Mouse (Mus musculus) embryonic facial prominence, embryonic 14.5 days (tissue): ENCODE data around the gene Vps18. TPM values are rescaled to one million over a fixed set of nuclear protein-coding genes. Genes with fewer than 3 reads are reported as not detected.
A peak's percentile ranks its signal among the peaks of the same experiment; 100 is the strongest.

Experiments
- ATAC-seq: fragments of 200-750 bp; cut with Nextera tagmentation; 2 replicates; pipeline ENCODE4 v1.8.0; 2017; ENCODE audit warnings: low read depth, moderate number of reproducible peaks, moderate TSS enrichment
- DNase-seq: peaks from one replicate; pipeline ENCODE4 v3.0.0-alpha.2; 2015; ENCODE audit warnings: low spot score
- H3K27ac ChIP-seq: fragments of 300-500 bp; sonication (generic); replicated peaks from 2 replicates; pipeline ENCODE4 v1.5.1; 2014; ENCODE audit warnings: low read depth, mild to moderate bottlenecking, low read length, moderate library complexity
- H3K27me3 ChIP-seq: fragments of 300-500 bp; sonication (generic); replicated peaks from 2 replicates; pipeline ENCODE4 v1.6.1; 2014; ENCODE audit warnings: low read length; ENCODE audit not compliant: control insufficient read depth, insufficient read depth
- H3K36me3 ChIP-seq: fragments of 300-500 bp; sonication (generic); 2 replicates; pipeline ENCODE4 v1.6.1; 2014; ENCODE audit warnings: low read length, mixed read lengths; ENCODE audit not compliant: control insufficient read depth, insufficient read depth
- H3K4me1 ChIP-seq: fragments of 300-500 bp; sonication (generic); 2 replicates; pipeline ENCODE4 v1.6.1; 2014; ENCODE audit warnings: antibody characterized with exemption, low read length; ENCODE audit not compliant: control insufficient read depth, insufficient read depth
- H3K4me2 ChIP-seq: fragments of 300-500 bp; sonication (generic); 2 replicates; pipeline ENCODE4 v1.6.1; 2014; ENCODE audit warnings: low read depth, mild to moderate bottlenecking, low read length, moderate library complexity, mixed read lengths
- H3K4me3 ChIP-seq: fragments of 300-500 bp; sonication (generic); 2 replicates; pipeline ENCODE4 v1.5.1; 2014; ENCODE audit warnings: low read depth, mild to moderate bottlenecking, low read length
- H3K9ac ChIP-seq: fragments of 300-500 bp; sonication (generic); 2 replicates; pipeline ENCODE4 v1.6.1; 2014; ENCODE audit warnings: low read depth, mild to moderate bottlenecking, low read length, moderate library complexity, mixed read lengths
- H3K9me3 ChIP-seq: fragments of 300-500 bp; sonication (generic); 2 replicates; pipeline ENCODE4 v1.6.1; 2016; ENCODE audit warnings: low read length; ENCODE audit not compliant: control insufficient read depth
- WGBS: fragments of 180-500 bp; shearing (Covaris S2); extraction: QIAGEN DNeasy Blood & Tissue Kit; methylation state at CpG from one replicate; pipeline ENCODE4 v1.1.7; 2014; 5-methylcytosine and 5-hydroxymethylcytosine counted together
- polyA plus RNA-seq: library from polyadenylated mRNA; unstranded; fragments of >200 nt; fragmentation: Nextera tagmentation; extraction: Ambion mirVana; gene quantifications from 2 replicates; pipeline ENCODE4 v1.2.1, GENCODE M21; 2014

Vps18 gene
- polyA plus RNA-seq, 1 experiment from 2014 or later, result 12.5 TPM

- Histone ChIP-seq H3K4me3 (no peak overlapping the region), H3K9ac (no peak overlapping the region), H3K4me1 (peaks cover 6% of the 10 kb centered on the region; the same call in 1 of the 2 replicates), H3K27me3 (no peaks in the 10 kb centered on the region), H3K4me2 (no peak overlapping the region), H3K36me3 (peaks cover 19% of the 10 kb centered on the region), H3K27ac (no peak overlapping the region), H3K9me3 (no peaks in the 10 kb centered on the region)
- ATAC-seq (no peak), DNase-seq (no peak)
- WGBS, result 67% methylated on average over 6 of the region's 6 CpGs
Observed at GRCm38 (mm10) chr2:119302876-119303275, 14.3 kb downstream of the Vps18 start.

GRCm38 (mm10) chr2:119304391-119304790 is 15.9 kb downstream of the Vps18 start:
- H3K4me3 ChIP-seq, result no peak overlapping the region
- DNase-seq, result no peak
- H3K9ac ChIP-seq, result no peak overlapping the region
- H3K27ac ChIP-seq, result no peak overlapping the region
- WGBS, result 49% methylated on average over 3 of the region's 3 CpGs
- no peaks in the 10 kb centered on the region for H3K9me3 ChIP-seq
- 0 out of 2 replicates have a peak, but pooled peaks cover 4% of the 10 kb centered on the region for H3K36me3 ChIP-seq
- no peak for ATAC-seq
- H3K4me1 ChIP-seq, result peaks cover 6% of the 10 kb centered on the region; the same call in 1 of the 2 replicates
- H3K4me2 ChIP-seq, result no peak overlapping the region
- H3K27me3 ChIP-seq, result no peaks in the 10 kb centered on the region

- peaks cover 6% of the 10 kb centered on the region; the same call in 1 of the 2 replicates for H3K4me1 ChIP-seq
- DNase-seq (no peak), ATAC-seq (peak; percentile 42; the same call in 1 of the 2 replicates)
- no peak overlapping the region for H3K4me2 ChIP-seq
- no peaks in the 10 kb centered on the region for H3K36me3 ChIP-seq
- no peak overlapping the region for H3K4me3 ChIP-seq
- no peaks in the 10 kb centered on the region for H3K9me3 ChIP-seq
- no peak overlapping the region for H3K27ac ChIP-seq
- WGBS, result 14% methylated on average over 3 of the region's 3 CpGs
- no peaks in the 10 kb centered on the region for H3K27me3 ChIP-seq
- H3K9ac ChIP-seq, result no peak overlapping the region
Observed at GRCm38 (mm10) chr2:119304798-119305208, 16.3 kb downstream of the Vps18 start.

- Histone ChIP-seq H3K4me1 (no peaks in the 10 kb centered on the region), H3K27ac (no peak overlapping the region), H3K36me3 (no peaks in the 10 kb centered on the region), H3K9me3 (no peaks in the 10 kb centered on the region), H3K27me3 (no peaks in the 10 kb centered on the region), H3K9ac (no peak overlapping the region), H3K4me3 (no peak overlapping the region), H3K4me2 (no peak overlapping the region)
- ATAC-seq, result no peak
- DNase-seq, result no peak
- WGBS, result 33% methylated on average over 12 of the region's 12 CpGs
Observed at GRCm38 (mm10) chr2:119311544-119311943, 23.0 kb downstream of the Vps18 start.

- Histone ChIP-seq H3K4me2 (no peak overlapping the region), H3K9ac (no peak overlapping the region), H3K27ac (no peak overlapping the region), H3K9me3 (no peaks in the 10 kb centered on the region), H3K4me1 (no peaks in the 10 kb centered on the region), H3K4me3 (no peak overlapping the region), H3K27me3 (no peaks in the 10 kb centered on the region), H3K36me3 (no peaks in the 10 kb centered on the region)
- ATAC-seq (no peak), DNase-seq (no peak)
- WGBS, result 64% methylated on average over 2 of the region's 2 CpGs
Observed at GRCm38 (mm10) chr2:119312380-119312958, 23.9 kb downstream of the Vps18 start.

GRCm38 (mm10) chr2:119313780-119314479 is 25.4 kb downstream of the Vps18 start:
- no peak overlapping the region; the same call in 1 of the 2 replicates for H3K9ac ChIP-seq
- H3K27me3 ChIP-seq, result no peaks in the 10 kb centered on the region
- DNase-seq (no peak), ATAC-seq (peak; percentile 62; the same call in 1 of the 2 replicates)
- H3K9me3 ChIP-seq, result no peaks in the 10 kb centered on the region
- H3K4me2 ChIP-seq, result no peak overlapping the region
- H3K27ac ChIP-seq, result no peak overlapping the region
- H3K4me3 ChIP-seq, result no peak overlapping the region
- 17% methylated on average over 10 of the region's 10 CpGs for WGBS
- no peaks in the 10 kb centered on the region for H3K36me3 ChIP-seq
- H3K4me1 ChIP-seq, result no peaks in the 10 kb centered on the region

- Histone ChIP-seq H3K4me1 (no peaks in the 10 kb centered on the region), H3K9me3 (no peaks in the 10 kb centered on the region), H3K9ac (no peak overlapping the region), H3K4me3 (no peak overlapping the region), H3K4me2 (no peak overlapping the region), H3K27me3 (no peaks in the 10 kb centered on the region), H3K27ac (no peak overlapping the region), H3K36me3 (no peaks in the 10 kb centered on the region)
- DNase-seq, result no peak
- no peak for ATAC-seq
- WGBS, result 76% methylated on average over 12 of the region's 12 CpGs
Observed at GRCm38 (mm10) chr2:119314742-119315310, 26.3 kb downstream of the Vps18 start.

- ATAC-seq (no peak), DNase-seq (no peak)
- Histone ChIP-seq H3K4me3 (no peak overlapping the region), H3K9me3 (no peaks in the 10 kb centered on the region), H3K36me3 (no peaks in the 10 kb centered on the region), H3K4me1 (peaks cover 13% of the 10 kb centered on the region; the same call in 1 of the 2 replicates), H3K9ac (no peak overlapping the region), H3K27ac (no peak overlapping the region), H3K4me2 (no peak overlapping the region), H3K27me3 (peaks cover 32% of the 10 kb centered on the region)
- 55% methylated on average over 3 of the region's 3 CpGs for WGBS
Observed at GRCm38 (mm10) chr2:119318043-119318710, 29.6 kb downstream of the Vps18 start.
